Mouse (Mus musculus): ENCODE data around the gene Lrrc74a.

DNA sequence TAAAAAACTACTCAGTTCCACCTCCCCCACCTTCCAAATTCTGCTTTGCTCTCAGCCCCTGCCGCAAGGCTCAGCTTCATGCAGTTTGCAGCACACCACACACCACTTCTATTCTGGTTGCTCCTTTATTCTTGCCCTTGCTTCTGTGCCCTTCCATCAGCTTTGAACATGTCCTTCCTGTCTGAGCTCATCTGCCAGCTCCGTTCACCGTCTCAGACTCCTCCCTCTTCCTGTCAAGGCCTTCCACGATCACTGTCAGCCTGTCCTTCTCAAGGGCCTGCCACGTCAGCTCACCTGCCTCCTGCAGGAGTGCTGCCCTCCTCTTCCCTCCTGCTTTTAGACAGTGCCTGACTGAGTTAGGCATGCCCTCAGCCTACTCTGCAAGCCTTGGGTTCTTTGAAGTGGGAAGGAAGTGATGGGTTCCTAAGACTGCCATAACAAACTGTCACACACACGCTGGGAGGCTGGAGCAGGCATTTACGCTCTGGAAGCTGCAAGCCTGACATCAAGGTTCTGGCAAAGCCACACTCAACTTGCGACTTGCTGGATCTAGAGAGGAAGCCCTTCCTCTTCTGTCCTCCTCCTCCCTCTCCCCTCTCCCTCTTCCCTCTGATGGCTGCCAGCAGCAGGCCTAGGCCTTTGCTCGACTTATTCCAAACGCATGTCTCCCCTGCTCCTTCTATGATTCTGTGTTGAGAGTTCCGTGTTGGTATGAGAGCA is 76.7 kb downstream of the Lrrc74a start:
- TF ChIP-seq CTCF (IDR thresholded peaks at IDR 0.05; ENCODE audit: low read depth, low read length), result no peak
- TF ChIP-seq EP300 (IDR thresholded peaks at IDR 0.05; ENCODE audit: insufficient read depth, low read depth, low read length), result peak; percentile 64; the same call in 1 of the 2 replicates
- TF ChIP-seq POLR2A (IDR thresholded peaks at IDR 0.05; ENCODE audit: insufficient read depth, low read length), result no peak
